Mouse (Mus musculus) neural tube, embryonic 15.5 days (tissue): ENCODE measurements around the gene Vps26b. TPM values are rescaled to one million over a fixed set of nuclear protein-coding genes. Genes with fewer than 3 reads are reported as not detected.

Source experiments
- ATAC-seq: fragments of 200-750 bp; cut with Nextera tagmentation; 2 replicates; pipeline ENCODE4 v1.8.0; 2017; ENCODE audit warnings: mild to moderate bottlenecking, moderate TSS enrichment, moderate library complexity; ENCODE audit not compliant: low FRiP score
- H3K27ac ChIP-seq: fragments of 300-500 bp; sonication (generic); replicated peaks from 2 replicates; pipeline ENCODE4 v1.5.1; 2015; ENCODE audit warnings: mild to moderate bottlenecking, inconsistent platforms
- H3K27me3 ChIP-seq: fragments of 300-500 bp; sonication (generic); replicated peaks from 2 replicates; pipeline ENCODE4 v1.6.1; 2015; ENCODE audit warnings: inconsistent platforms
- H3K36me3 ChIP-seq: fragments of 300-500 bp; sonication (generic); 2 replicates; pipeline ENCODE4 v1.6.1; 2015; ENCODE audit warnings: inconsistent platforms
- H3K4me1 ChIP-seq: fragments of 300-500 bp; sonication (generic); 2 replicates; pipeline ENCODE4 v1.6.1; 2015; ENCODE audit warnings: inconsistent platforms
- H3K4me2 ChIP-seq: fragments of 300-500 bp; sonication (generic); 2 replicates; pipeline ENCODE4 v1.6.1; 2015; ENCODE audit warnings: inconsistent platforms, mild to moderate bottlenecking, moderate library complexity
- H3K4me3 ChIP-seq: fragments of 300-500 bp; sonication (generic); replicated peaks from 2 replicates; pipeline ENCODE4 v1.5.1; 2015; ENCODE audit warnings: mild to moderate bottlenecking, inconsistent platforms
- H3K9ac ChIP-seq: fragments of 300-500 bp; sonication (generic); replicated peaks from 2 replicates; pipeline ENCODE4 v1.6.1; 2015; ENCODE audit warnings: mild to moderate bottlenecking, inconsistent platforms
- H3K9me3 ChIP-seq: fragments of 300-500 bp; sonication (generic); replicated peaks from 2 replicates; pipeline ENCODE4 v1.6.1; 2016; ENCODE audit warnings: inconsistent platforms
- WGBS: fragments of 180-500 bp; shearing (Covaris S2); methylation state at CpG from one replicate; pipeline ENCODE4 v1.1.7; 2015; ENCODE audit warnings: mixed read lengths; 5-methylcytosine and 5-hydroxymethylcytosine counted together
- polyA plus RNA-seq: library from polyadenylated mRNA; unstranded; fragments of >200 nt; fragmentation: Nextera tagmentation; extraction: Ambion mirVana; gene quantifications from 2 replicates; pipeline ENCODE4 v1.2.1, GENCODE M21; 2015

Gene Vps26b
- polyA plus RNA-seq, 1 experiment from 2014 or later, result 80.3 TPM

- H3K36me3 ChIP-seq, result peaks cover 50% of the 10 kb centered on the region
- no peaks in the 10 kb centered on the region for H3K27me3 ChIP-seq
- H3K4me3 ChIP-seq, result no peak overlapping the region
- no peak overlapping the region for H3K4me2 ChIP-seq
- WGBS, result 95% methylated on average over 10 of the region's 10 CpGs
- ATAC-seq, result no peak
- no peak overlapping the region for H3K9ac ChIP-seq
- peaks cover 10% of the 10 kb centered on the region; the same call in 1 of the 2 replicates for H3K4me1 ChIP-seq
- H3K27ac ChIP-seq, result no peak overlapping the region
- H3K9me3 ChIP-seq, result no peaks in the 10 kb centered on the region
Measured at GRCm38 (mm10) chr9:27018961-27019360, 10.9 kb downstream of the Vps26b start.

GRCm38 (mm10) chr9:27011572-27011971 is 18.3 kb downstream of the Vps26b start:
- H3K4me2 ChIP-seq, result no peak overlapping the region
- no peaks in the 10 kb centered on the region for H3K27me3 ChIP-seq
- H3K9ac ChIP-seq, result no peak overlapping the region
- H3K27ac ChIP-seq, result no peak overlapping the region
- WGBS, result 88% methylated on average over 4 of the region's 4 CpGs
- H3K9me3 ChIP-seq, result no peaks in the 10 kb centered on the region
- H3K4me3 ChIP-seq, result no peak overlapping the region
- no peaks in the 10 kb centered on the region for H3K4me1 ChIP-seq
- H3K36me3 ChIP-seq, result peaks cover 91% of the 10 kb centered on the region
- ATAC-seq, result no peak

GRCm38 (mm10) chr9:27009231-27009630 is 20.6 kb downstream of the Vps26b start:
- Histone ChIP-seq H3K36me3 (peaks cover 91% of the 10 kb centered on the region), H3K27ac (no peak overlapping the region), H3K4me1 (no peaks in the 10 kb centered on the region), H3K9ac (no peak overlapping the region), H3K27me3 (no peaks in the 10 kb centered on the region), H3K4me3 (no peak overlapping the region), H3K4me2 (no peak overlapping the region), H3K9me3 (no peaks in the 10 kb centered on the region)
- ATAC-seq, result no peak
- WGBS, result 85% methylated on average over 5 of the region's 5 CpGs

GRCm38 (mm10) chr9:27006866-27007265 is 23.0 kb downstream of the Vps26b start:
- Histone ChIP-seq H3K36me3 (peaks cover 83% of the 10 kb centered on the region), H3K27ac (no peak overlapping the region), H3K4me2 (no peak overlapping the region), H3K9me3 (no peaks in the 10 kb centered on the region), H3K4me3 (no peak overlapping the region), H3K27me3 (no peaks in the 10 kb centered on the region), H3K9ac (no peak overlapping the region), H3K4me1 (0 out of 2 replicates have a peak, but pooled peaks cover under 1% of the 10 kb centered on the region)
- WGBS, result 93% methylated on average over 5 of the region's 5 CpGs
- no peak for ATAC-seq

- no peak overlapping the region for H3K4me3 ChIP-seq
- H3K4me2 ChIP-seq, result no peak overlapping the region
- peaks cover 9% of the 10 kb centered on the region for H3K4me1 ChIP-seq
- 77% methylated on average over 1 of the region's 1 CpGs for WGBS
- no peak overlapping the region for H3K9ac ChIP-seq
- H3K27me3 ChIP-seq, result no peaks in the 10 kb centered on the region
- no peak for ATAC-seq
- no peaks in the 10 kb centered on the region for H3K9me3 ChIP-seq
- H3K27ac ChIP-seq, result no peak overlapping the region
- peaks cover 77% of the 10 kb centered on the region for H3K36me3 ChIP-seq
Measured at GRCm38 (mm10) chr9:27005933-27006332, 23.9 kb downstream of the Vps26b start.

GRCm38 (mm10) chr9:27005231-27005630 is 24.6 kb downstream of the Vps26b start:
- Histone ChIP-seq H3K27ac (no peak overlapping the region), H3K4me3 (no peak overlapping the region), H3K36me3 (peaks cover 71% of the 10 kb centered on the region), H3K9me3 (no peaks in the 10 kb centered on the region), H3K27me3 (no peaks in the 10 kb centered on the region), H3K4me1 (peaks cover 16% of the 10 kb centered on the region), H3K9ac (no peak overlapping the region), H3K4me2 (no peak overlapping the region)
- 84% methylated on average over 3 of the region's 3 CpGs for WGBS
- ATAC-seq, result no peak

- ATAC-seq, result peak; percentile 99
- Histone ChIP-seq H3K27me3 (no peaks in the 10 kb centered on the region), H3K9me3 (no peaks in the 10 kb centered on the region), H3K36me3 (peaks cover 19% of the 10 kb centered on the region), H3K9ac (peak within 1 kb of the TSS; percentile 73), H3K27ac (peak within 1 kb of the TSS; percentile 78), H3K4me3 (peak within 1 kb of the TSS; percentile 69), H3K4me1 (peaks cover 30% of the 10 kb centered on the region), H3K4me2 (peak within 1 kb of the TSS; percentile 77)
- WGBS, result under 1% methylated on average over 35 of the region's 35 CpGs
Measured at GRCm38 (mm10) chr9:26999461-27000395, 30.1 kb downstream of the Vps26b start, which contains the start of the genes Acad8 and Thyn1. Acad8 (minus strand) TSS chr9:26999566. Thyn1 (plus strand) TSS chr9:26999710.

GRCm38 (mm10) chr9:26998669-26999460 is 31.0 kb downstream of the Vps26b start:
- peak; percentile 67 for ATAC-seq
- peaks cover 11% of the 10 kb centered on the region for H3K36me3 ChIP-seq
- 4% methylated on average over 29 of the region's 29 CpGs for WGBS
- H3K4me2 ChIP-seq, result peak overlapping the region; percentile 77
- no peaks in the 10 kb centered on the region for H3K27me3 ChIP-seq
- H3K4me3 ChIP-seq, result peak overlapping the region; percentile 69
- H3K9me3 ChIP-seq, result no peaks in the 10 kb centered on the region
- peak overlapping the region; percentile 78 for H3K27ac ChIP-seq
- peaks cover 30% of the 10 kb centered on the region for H3K4me1 ChIP-seq
- H3K9ac ChIP-seq, result peak overlapping the region; percentile 73

- Histone ChIP-seq H3K27me3 (no peaks in the 10 kb centered on the region), H3K9me3 (no peaks in the 10 kb centered on the region), H3K4me3 (no peak overlapping the region), H3K9ac (no peak overlapping the region), H3K27ac (no peak overlapping the region), H3K4me2 (no peak overlapping the region), H3K4me1 (peaks cover 30% of the 10 kb centered on the region), H3K36me3 (no peaks in the 10 kb centered on the region)
- 99% methylated on average over 2 of the region's 2 CpGs for WGBS
- no peak for ATAC-seq
Measured at GRCm38 (mm10) chr9:26997501-26997900, 32.4 kb downstream of the Vps26b start.

GRCm38 (mm10) chr9:26997062-26997461 is 32.8 kb downstream of the Vps26b start:
- 90% methylated on average over 3 of the region's 3 CpGs for WGBS

GRCm38 (mm10) chr9:26993900-26994299 is 36.0 kb downstream of the Vps26b start:
- no peak for ATAC-seq
- H3K4me1 ChIP-seq, result peaks cover 9% of the 10 kb centered on the region
- H3K27ac ChIP-seq, result no peak overlapping the region
- H3K36me3 ChIP-seq, result peaks cover 30% of the 10 kb centered on the region
- no peaks in the 10 kb centered on the region for H3K9me3 ChIP-seq
- WGBS, result 85% methylated on average over 3 of the region's 3 CpGs
- H3K27me3 ChIP-seq, result no peaks in the 10 kb centered on the region
- no peak overlapping the region for H3K4me2 ChIP-seq
- H3K9ac ChIP-seq, result no peak overlapping the region
- H3K4me3 ChIP-seq, result no peak overlapping the region

More at GRCm38 (mm10) chr9:26997062-26997461, 32.8 kb downstream of the Vps26b start:
- Histone ChIP-seq H3K9ac (no peak overlapping the region), H3K4me1 (peaks cover 30% of the 10 kb centered on the region), H3K27ac (no peak overlapping the region), H3K4me3 (no peak overlapping the region), H3K9me3 (no peaks in the 10 kb centered on the region), H3K4me2 (no peak overlapping the region), H3K36me3 (no peaks in the 10 kb centered on the region), H3K27me3 (no peaks in the 10 kb centered on the region)
- ATAC-seq, result no peak
